Mouse (Mus musculus): ENCODE measurements around the gene Kcmf1.

- TF ChIP-seq CTCF (IDR thresholded peaks at IDR 0.05; ENCODE audit: low read depth) (no peak), EP300 (IDR thresholded peaks at IDR 0.05; ENCODE audit: low read depth) (no peak)
Observed at GRCm38 (mm10) chr6:72854256-72854655, 45.5 kb downstream of the Kcmf1 start.
